Mouse (Mus musculus): ENCODE measurements at regions not wholly inside any gene's neighbourhood (a gene's known extent, or its start where the extent isn't known, plus 50 kb on each side); places are given as distances from the start of the nearest gene placed in this dataset.

DNA sequence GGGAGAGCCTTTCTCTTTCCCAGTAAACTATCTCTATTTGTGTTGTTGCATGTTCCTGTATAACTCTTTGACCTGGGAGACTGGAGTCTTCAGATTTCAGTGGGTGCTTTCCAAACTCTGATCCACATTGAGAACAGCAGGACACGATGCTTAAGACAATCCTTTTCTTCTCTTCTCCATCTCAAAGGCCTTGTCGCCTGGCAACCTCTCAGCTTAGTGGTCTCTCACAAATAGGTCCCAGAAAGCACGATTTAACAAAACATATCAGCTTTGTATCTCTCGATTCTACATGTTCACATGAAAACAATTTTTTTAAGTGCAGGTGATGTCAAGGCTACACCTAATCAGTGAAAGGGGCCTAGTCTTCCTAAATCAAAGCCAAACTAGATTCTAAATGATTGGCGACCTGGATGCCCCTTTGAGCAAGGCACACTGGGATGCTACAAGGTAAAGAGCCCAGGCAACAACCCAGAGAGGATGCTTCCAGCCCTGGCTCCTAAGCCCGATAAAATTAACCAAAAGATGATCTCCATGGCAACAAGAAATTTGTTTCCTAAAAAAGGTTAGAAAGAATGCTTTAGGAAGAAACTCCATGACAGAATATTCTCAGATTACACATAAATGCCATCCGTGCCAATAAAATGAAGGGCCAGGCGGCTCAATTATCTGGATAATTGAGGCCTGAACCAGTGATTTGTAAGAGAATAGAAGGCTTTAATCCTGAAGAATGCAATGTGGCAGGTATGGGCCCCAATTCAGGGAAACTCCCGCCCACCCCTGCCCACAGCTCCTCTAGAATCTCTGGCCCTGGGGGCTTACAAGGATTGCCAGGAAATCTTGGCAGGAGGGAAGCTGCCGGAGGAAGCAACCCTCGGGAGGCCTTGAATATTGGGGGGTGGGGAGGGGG is 157.8 kb downstream of the Mycn start:
- Histone ChIP-seq H3K9me3 (replicated peaks) (no peaks in the 10 kb centered on the region), H3K27ac (replicated peaks) (no peak overlapping the region), H3K4me2 (no peak overlapping the region), H3K27me3 (replicated peaks) (0 out of 2 replicates have a peak, but pooled peaks cover 4% of the 10 kb centered on the region), H3K36me3 (no peaks in the 10 kb centered on the region), H3K4me3 (replicated peaks) (no peak overlapping the region), H3K4me1 (peaks cover 16% of the 10 kb centered on the region), H3K9ac (replicated peaks) (no peak overlapping the region)
- no peak for ATAC-seq (ENCODE audit: low FRiP score)
- WGBS = 22% methylated on average over 11 of the region's 11 CpGs

DNA sequence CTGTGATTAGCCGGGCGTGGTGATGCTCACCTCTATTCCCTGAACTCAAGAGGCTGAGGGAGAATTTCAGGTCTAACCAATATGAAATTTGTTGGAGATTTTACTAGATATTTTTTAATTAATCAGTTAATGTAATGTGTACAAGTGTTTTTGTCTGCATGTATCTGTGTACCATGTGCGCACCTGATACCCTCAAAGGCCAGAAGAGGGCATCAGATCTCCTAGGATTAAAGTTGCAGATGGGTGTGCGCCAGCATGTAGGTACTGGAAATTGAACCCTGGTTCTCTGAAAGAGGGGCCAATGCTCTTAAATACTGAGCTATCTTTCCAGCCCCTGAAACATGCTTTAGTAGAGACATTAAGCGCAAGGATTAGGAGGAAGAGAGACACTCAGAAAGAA is 160.2 kb downstream of the Mycn start:
- Histone ChIP-seq H3K27ac (replicated peaks) (no peak overlapping the region), H3K36me3 (no peaks in the 10 kb centered on the region), H3K4me3 (replicated peaks) (no peak overlapping the region), H3K9ac (replicated peaks) (no peak overlapping the region), H3K27me3 (replicated peaks) (0 out of 2 replicates have a peak, but pooled peaks cover 3% of the 10 kb centered on the region), H3K4me2 (no peak overlapping the region), H3K9me3 (replicated peaks) (no peaks in the 10 kb centered on the region), H3K4me1 (0 out of 2 replicates have a peak, but pooled peaks cover 4% of the 10 kb centered on the region)
- ATAC-seq (ENCODE audit: low FRiP score) = no peak
- 97% methylated on average over 5 of the region's 5 CpGs for WGBS

GRCm38 (mm10) chr12:12778563-12779256 is 163.0 kb downstream of the Mycn start:
- no peak for ATAC-seq (ENCODE audit: low FRiP score)
- H3K4me1 ChIP-seq = no peaks in the 10 kb centered on the region
- H3K27ac ChIP-seq (replicated peaks) = no peak overlapping the region
- H3K4me2 ChIP-seq = no peak overlapping the region
- H3K9me3 ChIP-seq (replicated peaks) = no peaks in the 10 kb centered on the region
- H3K4me3 ChIP-seq (replicated peaks) = no peak overlapping the region
- no peaks in the 10 kb centered on the region for H3K36me3 ChIP-seq
- H3K27me3 ChIP-seq (replicated peaks) = no peaks in the 10 kb centered on the region
- WGBS = 26% methylated on average over 4 of the region's 4 CpGs
- no peak overlapping the region for H3K9ac ChIP-seq (replicated peaks)

DNA sequence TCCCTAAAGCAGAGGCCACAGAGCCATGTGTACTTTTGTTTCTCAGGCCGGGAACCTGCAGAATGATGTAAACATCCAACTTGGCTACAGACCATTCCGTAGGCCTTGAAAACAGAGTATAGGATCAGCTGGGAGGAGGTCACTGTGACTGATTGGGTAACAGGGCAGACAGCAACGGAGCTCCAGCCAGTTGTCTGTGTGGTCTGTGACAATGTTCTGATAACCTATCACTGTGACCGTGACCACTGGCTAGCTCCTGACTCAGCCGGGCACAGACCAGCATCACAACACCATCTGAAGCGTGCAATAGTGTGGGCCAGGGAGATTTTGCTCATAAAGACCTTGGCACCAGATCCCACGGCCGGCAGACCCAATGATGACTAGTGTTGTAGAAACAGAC is 164.3 kb downstream of the Mycn start:
- WGBS = 85% methylated on average over 8 of the region's 8 CpGs
- no peak; the same call in 1 of the 2 replicates for ATAC-seq (ENCODE audit: low FRiP score)
- Histone ChIP-seq H3K9ac (replicated peaks) (no peak overlapping the region), H3K4me1 (no peaks in the 10 kb centered on the region), H3K27me3 (replicated peaks) (no peaks in the 10 kb centered on the region), H3K9me3 (replicated peaks) (no peaks in the 10 kb centered on the region), H3K4me2 (no peak overlapping the region), H3K4me3 (replicated peaks) (no peak overlapping the region), H3K36me3 (no peaks in the 10 kb centered on the region), H3K27ac (replicated peaks) (no peak overlapping the region)

- Histone ChIP-seq H3K27ac (replicated peaks) (no peak overlapping the region), H3K27me3 (replicated peaks) (no peaks in the 10 kb centered on the region), H3K4me2 (no peak overlapping the region), H3K36me3 (no peaks in the 10 kb centered on the region), H3K9ac (replicated peaks) (no peak overlapping the region), H3K4me1 (no peaks in the 10 kb centered on the region), H3K9me3 (replicated peaks) (no peaks in the 10 kb centered on the region), H3K4me3 (replicated peaks) (no peak overlapping the region)
- 0 out of 2 replicates have a peak, but pooled peaks have one; percentile 61 for ATAC-seq (ENCODE audit: low FRiP score)
- WGBS = 43% methylated on average over 6 of the region's 6 CpGs
Measured at GRCm38 (mm10) chr12:12776783-12777182, 164.9 kb downstream of the Mycn start.

DNA sequence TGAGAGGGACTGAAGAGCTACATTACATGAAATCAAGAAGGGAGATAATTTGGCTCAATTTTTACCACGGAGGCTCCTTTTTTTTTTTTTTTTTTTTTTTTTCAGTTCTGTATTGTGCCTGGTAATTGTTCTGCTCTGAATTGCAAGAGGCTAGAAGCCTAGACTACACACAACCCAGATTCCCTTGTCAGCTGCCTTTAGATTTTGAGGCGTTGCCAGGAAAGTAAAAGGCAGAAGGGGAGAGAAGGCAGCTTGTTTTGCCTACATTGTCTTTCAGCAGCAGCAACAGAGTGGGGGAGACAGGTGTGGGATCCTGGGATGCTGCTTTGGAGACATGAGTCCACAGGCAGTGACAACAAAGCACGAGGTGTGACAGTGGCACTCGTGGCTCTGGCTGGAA is 170.7 kb downstream of the Mycn start:
- no peak overlapping the region for H3K4me3 ChIP-seq (replicated peaks)
- no peaks in the 10 kb centered on the region for H3K4me1 ChIP-seq
- no peak overlapping the region for H3K27ac ChIP-seq (replicated peaks)
- no peak for ATAC-seq (ENCODE audit: low FRiP score)
- no peaks in the 10 kb centered on the region for H3K36me3 ChIP-seq
- no peak overlapping the region for H3K9ac ChIP-seq (replicated peaks)
- no peak overlapping the region for H3K4me2 ChIP-seq
- no peaks in the 10 kb centered on the region for H3K27me3 ChIP-seq (replicated peaks)
- WGBS = 58% methylated on average over 4 of the region's 4 CpGs
- H3K9me3 ChIP-seq (replicated peaks) = no peaks in the 10 kb centered on the region

- Histone ChIP-seq H3K9ac (replicated peaks) (no peak overlapping the region), H3K4me2 (no peak overlapping the region), H3K27ac (replicated peaks) (no peak overlapping the region; the same call in 1 of the 2 replicates)
Measured at GRCm38 (mm10) chr12:12766510-12767304, 175.0 kb downstream of the Mycn start.

GRCm38 (mm10) chr12:12765490-12766058 is 176.1 kb downstream of the Mycn start:
- H3K9me3 ChIP-seq (replicated peaks) = no peaks in the 10 kb centered on the region
- no peak overlapping the region; the same call in 1 of the 2 replicates for H3K27ac ChIP-seq (replicated peaks)

More at GRCm38 (mm10) chr12:12766510-12767304, 175.0 kb downstream of the Mycn start:
- Histone ChIP-seq H3K27me3 (replicated peaks) (no peaks in the 10 kb centered on the region), H3K4me1 (peaks cover 9% of the 10 kb centered on the region; the same call in 1 of the 2 replicates), H3K4me3 (replicated peaks) (no peak overlapping the region), H3K9me3 (replicated peaks) (no peaks in the 10 kb centered on the region), H3K36me3 (no peaks in the 10 kb centered on the region)
- 52% methylated on average over 11 of the region's 11 CpGs for WGBS
- ATAC-seq (ENCODE audit: low FRiP score) = peak; percentile 36; the same call in 1 of the 2 replicates

GRCm38 (mm10) chr12:12765055-12765454 is 176.7 kb downstream of the Mycn start:
- 74% methylated on average over 8 of the region's 8 CpGs for WGBS
- Histone ChIP-seq H3K4me3 (replicated peaks) (no peak overlapping the region), H3K27me3 (replicated peaks) (no peaks in the 10 kb centered on the region), H3K4me1 (peaks cover 9% of the 10 kb centered on the region; the same call in 1 of the 2 replicates), H3K4me2 (no peak overlapping the region), H3K9ac (replicated peaks) (no peak overlapping the region), H3K36me3 (no peaks in the 10 kb centered on the region), H3K9me3 (replicated peaks) (no peaks in the 10 kb centered on the region), H3K27ac (replicated peaks) (no peak overlapping the region)
- ATAC-seq (ENCODE audit: low FRiP score) = no peak

More at GRCm38 (mm10) chr12:12765490-12766058, 176.1 kb downstream of the Mycn start:
- WGBS = 35% methylated on average over 7 of the region's 7 CpGs
- Histone ChIP-seq H3K27me3 (replicated peaks) (no peaks in the 10 kb centered on the region), H3K9ac (replicated peaks) (no peak overlapping the region), H3K4me3 (replicated peaks) (no peak overlapping the region), H3K4me1 (peaks cover 9% of the 10 kb centered on the region; the same call in 1 of the 2 replicates), H3K4me2 (no peak overlapping the region), H3K36me3 (no peaks in the 10 kb centered on the region)
- peak; percentile 48; the same call in 1 of the 2 replicates for ATAC-seq (ENCODE audit: low FRiP score)

- WGBS = 76% methylated on average over 4 of the region's 4 CpGs
- H3K9ac ChIP-seq (replicated peaks) = no peak overlapping the region
- H3K36me3 ChIP-seq = no peaks in the 10 kb centered on the region
- no peaks in the 10 kb centered on the region for H3K27me3 ChIP-seq (replicated peaks)
- peaks cover 9% of the 10 kb centered on the region; the same call in 1 of the 2 replicates for H3K4me1 ChIP-seq
- H3K27ac ChIP-seq (replicated peaks) = no peak overlapping the region
- H3K4me2 ChIP-seq = no peak overlapping the region
- H3K9me3 ChIP-seq (replicated peaks) = no peaks in the 10 kb centered on the region
- H3K4me3 ChIP-seq (replicated peaks) = no peak overlapping the region
- ATAC-seq (ENCODE audit: low FRiP score) = no peak
Measured at GRCm38 (mm10) chr12:12764586-12764985, 177.1 kb downstream of the Mycn start.
